Mouse (Mus musculus) cerebellum, adult 9-11 months (tissue): ENCODE data around the gene A930033H14Rik.

Experiments
- DNase-seq: peaks from one replicate; pipeline ENCODE4 v3.0.0; 2022

Gene A930033H14Rik

GRCm38 (mm10) chr10:69190434-69191160 lies 22.3 kb downstream of the A930033H14Rik start:
- DNase-seq: no peak

GRCm38 (mm10) chr10:69187773-69188443 lies 25.0 kb downstream of the A930033H14Rik start:
- DNase-seq: no peak

GRCm38 (mm10) chr10:69185894-69186893 lies 26.7 kb downstream of the A930033H14Rik start:
- peak; percentile 37 for DNase-seq

GRCm38 (mm10) chr10:69185431-69185830 lies 27.5 kb downstream of the A930033H14Rik start:
- no peak for DNase-seq

GRCm38 (mm10) chr10:69184903-69185302 lies 28.0 kb downstream of the A930033H14Rik start:
- no peak for DNase-seq

- no peak for DNase-seq
Observed at GRCm38 (mm10) chr10:69180997-69181396, 31.9 kb downstream of the A930033H14Rik start.

- DNase-seq: no peak
Observed at GRCm38 (mm10) chr10:69179341-69179740, 33.6 kb downstream of the A930033H14Rik start.

GRCm38 (mm10) chr10:69176116-69176515 lies 36.8 kb downstream of the A930033H14Rik start:
- no peak for DNase-seq

GRCm38 (mm10) chr10:69172412-69172811 lies 40.5 kb downstream of the A930033H14Rik start:
- no peak for DNase-seq

GRCm38 (mm10) chr10:69166514-69166913 lies 46.4 kb downstream of the A930033H14Rik start:
- no peak for DNase-seq

- DNase-seq: no peak
Observed at GRCm38 (mm10) chr10:69165847-69166246, 47.1 kb downstream of the A930033H14Rik start.

- DNase-seq: no peak
Observed at GRCm38 (mm10) chr10:69165125-69165524, 47.8 kb downstream of the A930033H14Rik start.

GRCm38 (mm10) chr10:69163216-69163615 lies 49.7 kb downstream of the A930033H14Rik start:
- no peak for DNase-seq

GRCm38 (mm10) chr10:69162577-69162976 lies 50.3 kb downstream of the A930033H14Rik start:
- DNase-seq: no peak

GRCm38 (mm10) chr10:69161503-69161902 lies 51.4 kb downstream of the A930033H14Rik start:
- DNase-seq: no peak

- DNase-seq: no peak
Observed at GRCm38 (mm10) chr10:69160877-69161276, 52.0 kb downstream of the A930033H14Rik start.
